Mouse (Mus musculus): ENCODE results near the gene Pmepa1. TPM values are rescaled to one million over a fixed set of nuclear protein-coding genes. Genes with fewer than 3 reads are reported as not detected.

Pmepa1 gene
- polyA plus RNA-seq, 1 experiment from 2014 or later, result 6.5 TPM

DNA sequence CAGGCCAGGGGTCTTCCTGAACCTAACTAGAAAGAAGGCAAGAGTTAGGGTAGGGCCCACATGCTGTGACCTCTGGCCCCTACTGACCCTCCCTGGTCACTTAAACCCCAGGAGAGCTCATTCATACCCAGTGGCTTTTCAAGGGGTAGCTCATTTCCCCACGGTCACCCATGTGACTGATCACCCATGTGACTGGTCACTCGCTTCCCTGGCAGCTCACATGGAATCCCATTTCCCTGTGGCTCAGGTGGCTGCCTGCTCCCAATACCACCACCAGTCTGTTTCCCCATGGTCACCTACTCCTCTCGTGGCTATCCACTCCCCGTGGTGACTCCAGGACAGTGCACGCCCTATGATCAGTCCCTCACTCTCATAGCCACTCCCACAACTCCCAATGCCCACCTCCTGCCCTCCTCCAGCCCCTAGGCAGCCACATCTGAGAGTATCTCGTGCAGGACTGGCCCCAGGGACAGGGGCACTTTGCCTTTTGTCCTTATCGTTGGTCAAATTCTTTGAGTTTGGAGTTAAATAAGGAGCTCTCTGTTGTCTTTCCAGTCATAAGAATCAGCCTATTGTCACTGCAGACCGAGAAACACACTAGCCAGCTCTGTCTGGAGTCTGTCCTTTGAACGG is 17.8 kb downstream of the Pmepa1 start:
- Histone ChIP-seq H3K27me3 (ENCODE audit: control insufficient read depth, insufficient read depth, low read length) (no peaks in the 10 kb centered on the region), H3K9me3 (ENCODE audit: control insufficient read depth, low read length) (no peaks in the 10 kb centered on the region), H3K36me3 (ENCODE audit: control insufficient read depth, insufficient read depth, low read length) (no peaks in the 10 kb centered on the region), H3K27ac (replicated peaks in 1 of 2; ENCODE audit: control insufficient read depth in 1 of 2, insufficient read depth in 1 of 2, low read depth in 2 of 2, low read length in 2 of 2) (peak overlapping the region; percentile 30 to 74; a peak in 3 of 4 replicates), H3K4me1 (ENCODE audit: control insufficient read depth in 2 of 2, insufficient read depth in 2 of 2, low read length in 2 of 2) (peaks cover 75 to 91% of the 10 kb centered on the region in 2 experiments), H3K4me2 (ENCODE audit: low read length) (peak overlapping the region; percentile 21; the same call in 1 of the 2 replicates), H3K9ac (ENCODE audit: low read length) (peak overlapping the region; percentile 31; the same call in 1 of the 2 replicates), H3K4me3 (ENCODE audit: control insufficient read depth in 1 of 2, insufficient read depth in 1 of 2, low read depth in 1 of 2, low read length in 2 of 2) (no peak overlapping the region)
- no peak for ATAC-seq (ENCODE audit: insufficient number of reproducible peaks, insufficient read depth, low FRiP score, low read depth)
- WGBS, result 35% methylated on average over 9 of the region's 9 CpGs

DNA sequence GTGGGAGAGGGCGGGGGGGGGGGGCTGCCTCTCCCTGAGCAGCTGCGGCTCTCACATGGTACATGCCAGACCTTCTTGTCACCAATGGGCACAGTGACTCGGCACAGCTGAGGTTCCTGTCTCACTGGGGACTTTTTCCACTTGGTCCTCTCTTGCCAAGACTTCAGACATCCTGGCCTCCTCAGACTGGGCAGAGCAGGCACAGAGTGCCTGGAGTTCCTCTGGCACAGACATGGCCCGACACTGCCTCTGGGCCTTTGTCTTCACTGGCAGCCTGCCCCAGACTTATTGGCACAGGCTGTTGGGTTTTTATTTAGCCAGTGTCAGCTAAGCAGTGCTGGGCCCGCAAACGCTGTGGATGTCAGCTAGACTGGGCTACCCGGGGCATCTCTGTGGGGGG is 18.7 kb downstream of the Pmepa1 start:
- Histone ChIP-seq H3K36me3 (ENCODE audit: control insufficient read depth, insufficient read depth, low read length) (no peaks in the 10 kb centered on the region), H3K27ac (replicated peaks in 1 of 2; ENCODE audit: control insufficient read depth in 1 of 2, insufficient read depth in 1 of 2, low read depth in 2 of 2, low read length in 2 of 2) (peak overlapping the region; percentile 30 to 74), H3K4me3 (ENCODE audit: control insufficient read depth in 1 of 2, insufficient read depth in 1 of 2, low read depth in 1 of 2, low read length in 2 of 2) (no peak overlapping the region), H3K4me2 (ENCODE audit: low read length) (peak overlapping the region; percentile 21; the same call in 1 of the 2 replicates), H3K4me1 (ENCODE audit: control insufficient read depth in 2 of 2, insufficient read depth in 2 of 2, low read length in 2 of 2) (peaks cover 79 to 92% of the 10 kb centered on the region in 2 experiments), H3K9ac (ENCODE audit: low read length) (peak overlapping the region; percentile 31), H3K27me3 (ENCODE audit: control insufficient read depth, insufficient read depth, low read length) (no peaks in the 10 kb centered on the region), H3K9me3 (ENCODE audit: control insufficient read depth, low read length) (no peaks in the 10 kb centered on the region)
- peak; percentile 58 for ATAC-seq (ENCODE audit: insufficient number of reproducible peaks, insufficient read depth, low FRiP score, low read depth)
- 19% methylated on average over 6 of the region's 7 CpGs for WGBS

DNA sequence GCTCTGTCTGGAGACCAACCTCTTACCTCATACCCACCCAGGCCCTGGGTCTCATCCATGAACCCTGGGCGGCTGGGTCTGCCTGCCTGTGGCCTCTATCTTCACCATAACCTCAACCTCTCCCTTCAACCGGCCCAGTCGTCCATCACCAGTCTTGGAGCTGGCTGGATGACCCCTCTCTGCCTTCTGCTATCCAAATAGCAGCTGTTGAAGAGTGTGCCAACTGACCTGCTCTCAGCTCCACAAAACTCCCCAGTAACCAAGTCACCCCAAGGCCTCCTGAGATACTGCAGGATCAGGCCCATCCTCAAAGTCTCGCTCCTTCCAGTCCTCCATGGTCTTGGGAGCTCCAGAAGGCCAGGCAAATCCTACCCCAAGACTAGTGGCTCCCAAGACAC is 19.8 kb downstream of the Pmepa1 start:
- no peak for ATAC-seq (ENCODE audit: insufficient number of reproducible peaks, insufficient read depth, low FRiP score, low read depth)
- Histone ChIP-seq H3K36me3 (ENCODE audit: control insufficient read depth, insufficient read depth, low read length) (no peaks in the 10 kb centered on the region), H3K9ac (ENCODE audit: low read length) (no peak overlapping the region), H3K4me1 (ENCODE audit: control insufficient read depth in 2 of 2, insufficient read depth in 2 of 2, low read length in 2 of 2) (peaks cover 79 to 92% of the 10 kb centered on the region in 2 experiments), H3K27me3 (ENCODE audit: control insufficient read depth, insufficient read depth, low read length) (no peaks in the 10 kb centered on the region), H3K4me2 (ENCODE audit: low read length) (no peak overlapping the region), H3K27ac (replicated peaks in 1 of 2; ENCODE audit: control insufficient read depth in 1 of 2, insufficient read depth in 1 of 2, low read depth in 2 of 2, low read length in 2 of 2) (peak overlapping the region in 1 of 2 experiments; percentile 74; a peak in 1 of 4 replicates), H3K4me3 (ENCODE audit: control insufficient read depth in 1 of 2, insufficient read depth in 1 of 2, low read depth in 1 of 2, low read length in 2 of 2) (no peak overlapping the region), H3K9me3 (ENCODE audit: control insufficient read depth, low read length) (no peaks in the 10 kb centered on the region)
- 70% methylated on average over 4 of the region's 4 CpGs for WGBS

DNA sequence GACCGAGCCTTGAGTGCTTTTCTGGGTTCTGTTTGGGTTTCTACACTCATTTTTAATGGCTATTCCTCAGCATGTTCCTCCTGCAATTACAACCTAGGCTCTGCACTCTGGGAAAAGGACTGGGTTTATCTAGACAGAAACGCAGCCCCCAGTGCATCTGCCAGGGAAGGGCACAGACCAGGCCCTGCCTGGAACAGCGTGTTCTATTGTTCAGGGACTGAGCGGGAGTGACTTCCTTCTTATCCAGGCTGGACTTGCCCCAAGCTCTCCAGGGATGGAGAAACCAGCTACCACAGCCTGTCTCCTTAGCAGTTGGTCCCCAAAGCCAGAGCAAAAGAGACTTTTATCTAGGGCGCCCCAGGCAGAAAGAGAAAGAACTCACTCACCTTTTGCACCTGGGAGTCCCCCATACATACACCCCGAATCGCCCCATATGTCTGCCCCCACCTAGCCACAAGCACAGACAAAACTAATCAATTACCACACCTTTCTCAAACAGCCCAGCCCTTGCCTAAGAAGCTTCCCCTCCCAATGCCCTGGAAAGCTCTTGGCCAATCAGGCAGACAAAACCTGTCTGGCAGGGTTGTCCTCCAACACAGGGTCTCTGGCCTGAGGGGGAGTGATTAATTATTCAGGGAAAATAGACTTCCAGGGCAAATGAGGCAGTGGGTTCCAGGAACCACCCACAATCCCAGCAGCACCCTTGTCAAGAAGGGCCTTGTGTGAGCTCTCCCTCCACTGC is 20.4 kb downstream of the Pmepa1 start:
- ATAC-seq (ENCODE audit: insufficient number of reproducible peaks, insufficient read depth, low FRiP score, low read depth), result no peak
- Histone ChIP-seq H3K4me3 (ENCODE audit: control insufficient read depth in 1 of 2, insufficient read depth in 1 of 2, low read depth in 1 of 2, low read length in 2 of 2) (no peak overlapping the region), H3K4me1 (ENCODE audit: control insufficient read depth in 2 of 2, insufficient read depth in 2 of 2, low read length in 2 of 2) (peaks cover 80 to 92% of the 10 kb centered on the region in 2 experiments), H3K9ac (ENCODE audit: low read length) (no peak overlapping the region), H3K27ac (replicated peaks in 1 of 2; ENCODE audit: control insufficient read depth in 1 of 2, insufficient read depth in 1 of 2, low read depth in 2 of 2, low read length in 2 of 2) (no peak overlapping the region), H3K9me3 (ENCODE audit: control insufficient read depth, low read length) (no peaks in the 10 kb centered on the region), H3K36me3 (ENCODE audit: control insufficient read depth, insufficient read depth, low read length) (no peaks in the 10 kb centered on the region), H3K4me2 (ENCODE audit: low read length) (no peak overlapping the region), H3K27me3 (ENCODE audit: control insufficient read depth, insufficient read depth, low read length) (no peaks in the 10 kb centered on the region)
- 65% methylated on average over 7 of the region's 7 CpGs for WGBS

DNA sequence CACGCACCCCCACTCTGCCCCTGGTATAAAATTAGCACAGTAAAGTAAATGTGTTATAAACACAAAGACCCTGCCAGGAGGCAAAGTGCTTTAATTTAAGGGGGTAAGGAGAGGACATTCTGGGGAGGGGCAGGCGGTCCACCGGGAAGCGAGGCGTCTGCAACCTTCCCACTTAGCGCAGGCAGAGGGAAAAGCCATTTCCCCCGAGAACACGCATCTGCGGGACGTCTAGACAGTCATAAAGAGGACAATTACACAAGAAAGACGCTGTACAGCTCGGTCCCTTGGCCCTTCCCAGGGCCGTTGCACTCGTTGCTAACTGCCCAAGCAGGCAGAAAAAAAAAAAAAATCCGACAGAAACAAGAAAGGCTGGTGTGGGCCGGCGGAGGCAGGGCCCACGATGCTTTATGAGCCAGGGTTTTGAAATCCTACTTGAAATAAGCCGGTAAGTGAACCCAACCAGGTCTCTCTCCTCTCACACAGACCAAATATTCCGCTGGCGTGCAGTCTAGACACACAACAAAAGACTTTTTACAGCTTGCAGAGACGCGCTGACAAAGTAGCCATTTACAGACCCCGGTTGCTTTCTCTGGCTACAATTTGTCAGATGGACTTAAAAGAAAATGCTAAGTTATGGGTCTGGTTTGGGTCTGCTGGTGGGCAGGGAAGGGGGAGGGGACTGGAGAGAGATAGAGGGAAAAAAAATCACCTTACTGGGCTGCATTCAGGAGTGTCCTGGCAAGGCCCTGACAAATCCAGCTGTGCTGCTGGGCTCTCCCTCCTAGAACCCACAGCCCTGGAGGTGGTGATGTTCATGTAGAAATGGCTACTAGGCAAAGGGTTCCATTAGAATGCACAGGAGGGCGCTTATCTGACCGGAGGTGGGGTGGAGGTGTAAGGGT is 22.3 kb downstream of the Pmepa1 start:
- peaks cover 87 to 100% of the 10 kb centered on the region in 2 experiments for H3K4me1 ChIP-seq (ENCODE audit: control insufficient read depth in 2 of 2, insufficient read depth in 2 of 2, low read length in 2 of 2)
- no peaks in the 10 kb centered on the region for H3K27me3 ChIP-seq (ENCODE audit: control insufficient read depth, insufficient read depth, low read length)
- H3K4me3 ChIP-seq (ENCODE audit: control insufficient read depth in 1 of 2, insufficient read depth in 1 of 2, low read depth in 1 of 2, low read length in 2 of 2), result no peak overlapping the region
- no peaks in the 10 kb centered on the region for H3K36me3 ChIP-seq (ENCODE audit: control insufficient read depth, insufficient read depth, low read length)
- H3K9me3 ChIP-seq (ENCODE audit: control insufficient read depth, low read length), result no peaks in the 10 kb centered on the region
- WGBS, result 46% methylated on average over 26 of the region's 26 CpGs
- no peak for ATAC-seq (ENCODE audit: insufficient number of reproducible peaks, insufficient read depth, low FRiP score, low read depth)
- H3K27ac ChIP-seq (replicated peaks in 1 of 2; ENCODE audit: control insufficient read depth in 1 of 2, insufficient read depth in 1 of 2, low read depth in 2 of 2, low read length in 2 of 2), result 0 out of 4 replicates have a peak overlapping the region, but pooled peaks of 1 of the 2 experiments have one; percentile 37
- H3K9ac ChIP-seq (ENCODE audit: low read length), result peak overlapping the region; percentile 25; the same call in 1 of the 2 replicates
- H3K4me2 ChIP-seq (ENCODE audit: low read length), result peak overlapping the region; percentile 20

- H3K27me3 ChIP-seq (ENCODE audit: control insufficient read depth, insufficient read depth, low read length), result no peaks in the 10 kb centered on the region
- peak overlapping the region; percentile 11; the same call in 1 of the 2 replicates for H3K4me2 ChIP-seq (ENCODE audit: low read length)
- no peak for ATAC-seq (ENCODE audit: insufficient number of reproducible peaks, insufficient read depth, low FRiP score, low read depth)
- peak overlapping the region in 1 of 2 experiments; percentile 78; a peak in 1 of 4 replicates for H3K27ac ChIP-seq (replicated peaks in 1 of 2; ENCODE audit: control insufficient read depth in 1 of 2, insufficient read depth in 1 of 2, low read depth in 2 of 2, low read length in 2 of 2)
- H3K9ac ChIP-seq (ENCODE audit: low read length), result peak overlapping the region; percentile 25; the same call in 1 of the 2 replicates
- H3K9me3 ChIP-seq (ENCODE audit: control insufficient read depth, low read length), result no peaks in the 10 kb centered on the region
- WGBS, result 44% methylated on average over 9 of the region's 9 CpGs
- no peak overlapping the region for H3K4me3 ChIP-seq (ENCODE audit: control insufficient read depth in 1 of 2, insufficient read depth in 1 of 2, low read depth in 1 of 2, low read length in 2 of 2)
- H3K4me1 ChIP-seq (ENCODE audit: control insufficient read depth in 2 of 2, insufficient read depth in 2 of 2, low read length in 2 of 2), result peaks cover 80 to 97% of the 10 kb centered on the region in 2 experiments
- no peaks in the 10 kb centered on the region for H3K36me3 ChIP-seq (ENCODE audit: control insufficient read depth, insufficient read depth, low read length)
These were observed 24.7 kb downstream of the Pmepa1 start for GRCm38 (mm10) chr2:173251675-173252074.

GRCm38 (mm10) chr2:173251133-173251532 is 25.2 kb downstream of the Pmepa1 start:
- 42% methylated on average over 7 of the region's 7 CpGs for WGBS
- Histone ChIP-seq H3K4me2 (ENCODE audit: low read length) (peak overlapping the region; percentile 41; the same call in 1 of the 2 replicates), H3K27ac (replicated peaks in 1 of 2; ENCODE audit: control insufficient read depth in 1 of 2, insufficient read depth in 1 of 2, low read depth in 2 of 2, low read length in 2 of 2) (peak overlapping the region; percentile 30 to 78; a peak in 3 of 4 replicates), H3K9ac (ENCODE audit: low read length) (peak overlapping the region; percentile 58; the same call in 1 of the 2 replicates), H3K4me3 (ENCODE audit: control insufficient read depth in 1 of 2, insufficient read depth in 1 of 2, low read depth in 1 of 2, low read length in 2 of 2) (no peak overlapping the region), H3K4me1 (ENCODE audit: control insufficient read depth in 2 of 2, insufficient read depth in 2 of 2, low read length in 2 of 2) (peaks cover 80 to 97% of the 10 kb centered on the region in 2 experiments), H3K27me3 (ENCODE audit: control insufficient read depth, insufficient read depth, low read length) (no peaks in the 10 kb centered on the region), H3K36me3 (ENCODE audit: control insufficient read depth, insufficient read depth, low read length) (no peaks in the 10 kb centered on the region), H3K9me3 (ENCODE audit: control insufficient read depth, low read length) (no peaks in the 10 kb centered on the region)
- ATAC-seq (ENCODE audit: insufficient number of reproducible peaks, insufficient read depth, low FRiP score, low read depth), result no peak
